Mouse (Mus musculus) neural tube, postnatal 0 days (tissue): ENCODE measurements around the gene Bet1. TPM values are rescaled to one million over a fixed set of nuclear protein-coding genes. Genes with fewer than 3 reads are reported as not detected.

Source experiments
- polyA plus RNA-seq: library from polyadenylated mRNA; unstranded; fragments of >200 nt; fragmentation: Nextera tagmentation; extraction: Ambion mirVana; gene quantifications from 2 replicates; pipeline ENCODE4 v1.2.1, GENCODE M21; 2015

The Bet1 gene
- polyA plus RNA-seq = 31.6 and 33.2 TPM in 2 replicates

GRCm38 (mm10) chr6:4086663-4087454 is at the start of gene Bet1:
Gene Bet1, minus strand, starts transcription at chr6:4086972.

Other genes starting within 250 kb of the Bet1 start
- 1.0 and 1.1 TPM in 2 replicates for gene Tfpi2, start 98.1 kb downstream of the Bet1 start, polyA plus RNA-seq
- not detected in 2 replicates for gene Gngt1, start 93.2 kb downstream of the Bet1 start, polyA plus RNA-seq
- 27.9 and 44.2 TPM in 2 replicates for gene Gng11, start 83.1 kb downstream of the Bet1 start, polyA plus RNA-seq